Mouse (Mus musculus) kidney, postnatal 10 days (tissue): ENCODE data around the gene Slc15a4.

ENCODE experiments used
- DNase-seq: peaks from one replicate; pipeline ENCODE4 v3.0.0; 2021; ENCODE audit warnings: mixed read lengths

Slc15a4 gene

GRCm38 (mm10) chr5:127632167-127633145 is at the start of gene Slc15a4, which contains the start of gene Glt1d1:
Slc15a4 (minus strand) TSS chr5:127632897.
Glt1d1 (plus strand) TSS chr5:127632262.
- peak; percentile 38 for DNase-seq

- DNase-seq, result no peak
These were observed 45.8 kb upstream of the Slc15a4 start for GRCm38 (mm10) chr5:127678501-127678900.

- DNase-seq, result no peak
These were observed 44.9 kb upstream of the Slc15a4 start for GRCm38 (mm10) chr5:127677561-127677960.

GRCm38 (mm10) chr5:127673913-127674312 is 41.2 kb upstream of the Slc15a4 start:
- DNase-seq, result no peak

- DNase-seq, result no peak
These were observed 28.3 kb upstream of the Slc15a4 start for GRCm38 (mm10) chr5:127660979-127661378.

- no peak for DNase-seq
These were observed 27.6 kb upstream of the Slc15a4 start for GRCm38 (mm10) chr5:127660267-127660666.

GRCm38 (mm10) chr5:127659312-127659711 is 26.6 kb upstream of the Slc15a4 start:
- no peak for DNase-seq

- no peak for DNase-seq
These were observed 25.6 kb upstream of the Slc15a4 start for GRCm38 (mm10) chr5:127658257-127658656.

- DNase-seq, result peak; percentile 22
These were observed 16.4 kb upstream of the Slc15a4 start for GRCm38 (mm10) chr5:127649077-127649476.

- peak; percentile 33 for DNase-seq
These were observed 15.3 kb upstream of the Slc15a4 start for GRCm38 (mm10) chr5:127648046-127648445.

GRCm38 (mm10) chr5:127641185-127641958 is 8.7 kb upstream of the Slc15a4 start:
- no peak for DNase-seq

- no peak for DNase-seq
These were observed 7.7 kb upstream of the Slc15a4 start for GRCm38 (mm10) chr5:127640359-127640758.

GRCm38 (mm10) chr5:127639635-127640034 is 6.9 kb upstream of the Slc15a4 start:
- DNase-seq, result no peak

GRCm38 (mm10) chr5:127639067-127639605 is 6.4 kb upstream of the Slc15a4 start:
- DNase-seq, result no peak

GRCm38 (mm10) chr5:127638177-127638576 is 5.5 kb upstream of the Slc15a4 start:
- DNase-seq, result no peak

GRCm38 (mm10) chr5:127637622-127638021 is 4.9 kb upstream of the Slc15a4 start:
- DNase-seq, result peak; percentile 13

- DNase-seq, result no peak
These were observed 969 bp upstream of the Slc15a4 start for GRCm38 (mm10) chr5:127633666-127634065.

- no peak for DNase-seq
These were observed 491 bp upstream of the Slc15a4 start for GRCm38 (mm10) chr5:127633188-127633587.

- no peak for DNase-seq
These were observed 1.0 kb downstream of the Slc15a4 start for GRCm38 (mm10) chr5:127631671-127632070.

- DNase-seq, result no peak
These were observed 5.5 kb downstream of the Slc15a4 start for GRCm38 (mm10) chr5:127627242-127627641.

- no peak for DNase-seq
These were observed 8.1 kb downstream of the Slc15a4 start for GRCm38 (mm10) chr5:127624427-127625213.

- no peak for DNase-seq
These were observed 11.6 kb downstream of the Slc15a4 start for GRCm38 (mm10) chr5:127621108-127621507.
